Mouse (Mus musculus) MEL (cell line): ENCODE results near the gene Cd44. TPM values are rescaled to one million over a fixed set of nuclear protein-coding genes. Genes with fewer than 3 reads are reported as not detected.

Source experiments
- DNase-seq: peaks from one replicate; pipeline ENCODE4 v3.0.0; 2011; ENCODE audit warnings: low read depth, low spot score
- H3K27ac ChIP-seq: 2 replicates; pipeline ENCODE4 v1.5.1; 2012; ENCODE audit warnings: low read depth, mild to moderate bottlenecking, control low read depth, low read length, moderate library complexity; ENCODE audit not compliant: control insufficient read depth
- H3K27me3 ChIP-seq, 2 experiments: fragments of 150-350 bp in 1 of 2; sonication (generic) in 1 of 2; 2 replicates each; pipeline ENCODE4 v1.6.1; 2012; ENCODE audit warnings: low read length in 2 of 2, mild to moderate bottlenecking in 2 of 2, improper control_type of control experiment in 1 of 2, moderate library complexity in 1 of 2; ENCODE audit not compliant: insufficient read depth in 2 of 2, control insufficient read depth in 1 of 2
- H3K36me3 ChIP-seq, 2 experiments: 2 replicates each; pipeline ENCODE4 v1.6.1; 2012 to 2014; ENCODE audit warnings: low read length in 2 of 2, improper control_type of control experiment in 1 of 2, inconsistent platforms in 1 of 2, mild to moderate bottlenecking in 1 of 2; ENCODE audit not compliant: insufficient read depth in 2 of 2, control insufficient read depth in 1 of 2
- H3K4me1 ChIP-seq, 2 experiments: fragments of 150-350 bp in 1 of 2; sonication (generic) in 1 of 2; 2 replicates each; pipeline ENCODE4 v1.6.1; 2012; ENCODE audit warnings: low read length in 2 of 2, improper control_type of control experiment in 1 of 2, mild to moderate bottlenecking in 1 of 2; ENCODE audit not compliant: insufficient read depth in 2 of 2, control insufficient read depth in 1 of 2
- H3K4me3 ChIP-seq, 2 experiments: fragments of 150-350 bp in 1 of 2; sonication (generic) in 1 of 2; 2 replicates each; pipeline ENCODE4 v1.5.1; 2012; ENCODE audit warnings: low read depth in 2 of 2, low read length in 2 of 2, mild to moderate bottlenecking in 2 of 2, moderate library complexity in 2 of 2, control low read depth in 1 of 2, improper control_type of control experiment in 1 of 2; ENCODE audit not compliant: control insufficient read depth in 1 of 2, insufficient read depth in 1 of 2
- H3K79me2 ChIP-seq: 2 replicates; pipeline ENCODE4 v1.6.1; 2012; ENCODE audit warnings: mild to moderate bottlenecking, low read length, moderate library complexity; ENCODE audit not compliant: control insufficient read depth, poor library complexity, insufficient read depth
- H3K9ac ChIP-seq: 2 replicates; pipeline ENCODE4 v1.6.1; 2012; ENCODE audit warnings: low read depth, mild to moderate bottlenecking, control low read depth, low read length, moderate library complexity; ENCODE audit not compliant: control insufficient read depth, poor library complexity, severe bottlenecking
- H3K9me3 ChIP-seq: fragments of 150-350 bp; sonication (generic); replicated peaks from 2 replicates; pipeline ENCODE4 v1.6.1; 2012; ENCODE audit warnings: mild to moderate bottlenecking, low read length, improper control_type of control experiment, moderate library complexity; ENCODE audit not compliant: insufficient read depth
- BHLHE40 ChIP-seq: IDR thresholded peaks from 2 replicates; pipeline ENCODE4 v1.6.1; 2012; ENCODE audit warnings: low read depth, mild to moderate bottlenecking, inconsistent platforms, low read length, improper control_type of control experiment, borderline replicate concordance
- CHD1 ChIP-seq: IDR thresholded peaks from 2 replicates; pipeline ENCODE4 v1.6.1; 2012; ENCODE audit warnings: low read depth, mild to moderate bottlenecking, inconsistent platforms, low read length, improper control_type of control experiment
- ELF1 ChIP-seq: IDR thresholded peaks from 2 replicates; pipeline ENCODE4 v1.6.1; 2014; ENCODE audit warnings: low read depth, mild to moderate bottlenecking, inconsistent platforms, low read length, improper control_type of control experiment, moderate library complexity
- EP300 ChIP-seq, 2 experiments: IDR thresholded peaks; 2 replicates each; pipeline ENCODE4 v1.6.1; 2011; ENCODE audit warnings: improper control_type of control experiment in 2 of 2, low read length in 2 of 2, low read depth in 1 of 2, mild to moderate bottlenecking in 1 of 2
- ETS1 ChIP-seq: IDR thresholded peaks from 2 replicates; pipeline ENCODE4 v1.6.1; 2012; ENCODE audit warnings: low read depth, mild to moderate bottlenecking, inconsistent platforms, low read length, improper control_type of control experiment, moderate library complexity
- GATA1 ChIP-seq: IDR thresholded peaks from 2 replicates; pipeline ENCODE4 v1.6.1; 2011; ENCODE audit warnings: low read depth, low read length, improper control_type of control experiment
- HCFC1 ChIP-seq: IDR thresholded peaks from 2 replicates; pipeline ENCODE4 v1.6.1; 2012; ENCODE audit warnings: low read depth, mild to moderate bottlenecking, inconsistent platforms, low read length, improper control_type of control experiment, moderate library complexity
- JUND ChIP-seq: IDR thresholded peaks from 2 replicates; pipeline ENCODE4 v1.6.1; 2011; ENCODE audit warnings: low read depth, mild to moderate bottlenecking, improper control_type of control experiment, low read length
- MAFK ChIP-seq: IDR thresholded peaks from 2 replicates; pipeline ENCODE4 v1.6.1; 2011; ENCODE audit warnings: low read depth, mild to moderate bottlenecking, low read length, improper control_type of control experiment, borderline replicate concordance
- MYB ChIP-seq: IDR thresholded peaks from 2 replicates; pipeline ENCODE4 v1.6.1; 2011; ENCODE audit warnings: mild to moderate bottlenecking, low read depth, low read length, improper control_type of control experiment
- MYC ChIP-seq: IDR thresholded peaks from 2 replicates; pipeline ENCODE4 v1.6.1; 2011; ENCODE audit warnings: low read depth, mild to moderate bottlenecking, low read length, improper control_type of control experiment, moderate library complexity
- NELFE ChIP-seq: IDR thresholded peaks from 2 replicates; pipeline ENCODE4 v1.6.1; 2011; ENCODE audit warnings: low read depth, low read length, improper control_type of control experiment
- POLR2A ChIP-seq, 2 experiments: IDR thresholded peaks; 2 replicates each; pipeline ENCODE4 v1.6.1; 2011 to 2012; ENCODE audit warnings: low read length in 2 of 2, mild to moderate bottlenecking in 2 of 2, control low read depth in 1 of 2, improper control_type of control experiment in 1 of 2, low read depth in 1 of 2, moderate library complexity in 1 of 2; ENCODE audit not compliant: control insufficient read depth in 1 of 2, insufficient read depth in 1 of 2, poor library complexity in 1 of 2
- POLR2AphosphoS2 ChIP-seq: IDR thresholded peaks from 2 replicates; pipeline ENCODE4 v1.6.1; 2011; ENCODE audit warnings: low read length, improper control_type of control experiment
- POLR2AphosphoS5 ChIP-seq: IDR thresholded peaks from 2 replicates; pipeline ENCODE4 v1.6.1; 2012; ENCODE audit warnings: low read depth, borderline replicate concordance, mild to moderate bottlenecking, inconsistent platforms, low read length, moderate library complexity, mixed read lengths
- RAD21 ChIP-seq: IDR thresholded peaks from 2 replicates; pipeline ENCODE4 v1.6.1; 2011; ENCODE audit warnings: mild to moderate bottlenecking, low read depth, low read length, improper control_type of control experiment
- RCOR1 ChIP-seq: IDR thresholded peaks from 2 replicates; pipeline ENCODE4 v1.6.1; 2012; ENCODE audit warnings: low read depth, mild to moderate bottlenecking, inconsistent platforms, low read length, improper control_type of control experiment
- SMC3 ChIP-seq: IDR thresholded peaks from 2 replicates; pipeline ENCODE4 v1.6.1; 2011; ENCODE audit warnings: low read depth, low read length, improper control_type of control experiment
- UBTF ChIP-seq: IDR thresholded peaks from 2 replicates; pipeline ENCODE4 v1.6.1; 2012; ENCODE audit warnings: low read depth, mild to moderate bottlenecking, inconsistent platforms, low read length, improper control_type of control experiment, moderate library complexity, borderline replicate concordance; ENCODE audit not compliant: insufficient read depth
- USF1 ChIP-seq: IDR thresholded peaks from 2 replicates; pipeline ENCODE4 v1.6.1; 2014; ENCODE audit warnings: low read depth, mild to moderate bottlenecking, inconsistent platforms, low read length, improper control_type of control experiment, moderate library complexity
- USF2 ChIP-seq, 2 experiments: IDR thresholded peaks; 2 replicates each; pipeline ENCODE4 v1.6.1; 2011 to 2012; ENCODE audit warnings: improper control_type of control experiment in 2 of 2, low read length in 2 of 2, borderline replicate concordance in 1 of 2, inconsistent platforms in 1 of 2, low read depth in 1 of 2, mild to moderate bottlenecking in 1 of 2; ENCODE audit not compliant: insufficient read depth in 1 of 2
- ZC3H11A ChIP-seq: IDR thresholded peaks from 2 replicates; pipeline ENCODE4 v1.6.1; 2012; ENCODE audit warnings: low read depth, mild to moderate bottlenecking, inconsistent platforms, low read length, improper control_type of control experiment
- ZKSCAN1 ChIP-seq: IDR thresholded peaks from 2 replicates; pipeline ENCODE4 v1.6.1; 2012; ENCODE audit warnings: low read depth, mild to moderate bottlenecking, inconsistent platforms, low read length, improper control_type of control experiment, moderate library complexity
- ZMIZ1 ChIP-seq: IDR thresholded peaks from 2 replicates; pipeline ENCODE4 v1.6.1; 2012; ENCODE audit warnings: low read depth, mild to moderate bottlenecking, inconsistent platforms, low read length, improper control_type of control experiment, moderate library complexity
- polyA plus RNA-seq, 2 experiments: library from polyadenylated mRNA; stranded (reverse) in 1 of 2; unstranded in 1 of 2; fragments of >175 nt in 1 of 2; fragments of >200 nt in 1 of 2; gene quantifications; 2 replicates each; pipeline versions ENCODE4 v1.2.1 to v1.2.4; 2012; ENCODE audit warnings: low replicate concordance in 2 of 2, low read depth in 1 of 2; ENCODE audit not compliant: insufficient read length in 2 of 2, insufficient read depth in 1 of 2, missing spikeins in 1 of 2
- total RNA-seq: library from RNA; depleted of rRNA; stranded (reverse); fragments of 300-350 nt; gene quantifications from 2 replicates; pipeline ENCODE4 v1.2.3, GENCODE M21; 2012

Gene Cd44
- total and polyA plus RNA-seq, 3 experiments: 43.8 to 226 (median 53.9) TPM

GRCm38 (mm10) chr2:102864695-102865353 lies 36.6 kb downstream of the Cd44 start:
- H3K79me2 ChIP-seq: peaks cover 18% of the 10 kb centered on the region
- H3K27ac ChIP-seq: no peak overlapping the region
- peaks cover 26% of the 10 kb centered on the region in 2 experiments for H3K36me3 ChIP-seq
- no peak overlapping the region for H3K4me3 ChIP-seq
- no peaks in the 10 kb centered on the region for H3K9me3 ChIP-seq
- TF ChIP-seq EP300 (IDR thresholded peaks at IDR 0.05; ENCODE audit: low read depth in 1 of 2, low read length in 2 of 2) (peak in 1 of 2 experiments; percentile 12; a peak in 1 of 4 replicates), BHLHE40 (no peak)
- no peak overlapping the region for H3K9ac ChIP-seq
- no peak for DNase-seq
- H3K4me1 ChIP-seq: peaks cover 16 to 21% of the 10 kb centered on the region in 2 experiments
- no peaks in the 10 kb centered on the region for H3K27me3 ChIP-seq

- no peak overlapping the region for H3K4me3 ChIP-seq
- H3K27ac ChIP-seq: no peak overlapping the region
- no peak for DNase-seq
- peaks cover 24 to 29% of the 10 kb centered on the region in 2 experiments for H3K36me3 ChIP-seq
- TF ChIP-seq MYC (no peak), UBTF (no peak), ZC3H11A (no peak), ELF1 (no peak), POLR2A (IDR thresholded peaks at IDR 0.05; ENCODE audit: control insufficient read depth in 1 of 2, insufficient read depth in 1 of 2, low read depth in 1 of 2, low read length in 2 of 2, poor library complexity in 1 of 2) (no peak), MYB (no peak), CHD1 (no peak)
- H3K27me3 ChIP-seq: no peaks in the 10 kb centered on the region
- H3K4me1 ChIP-seq: peaks cover 16% of the 10 kb centered on the region in 2 experiments
- peaks cover 13% of the 10 kb centered on the region for H3K79me2 ChIP-seq
- no peak overlapping the region for H3K9ac ChIP-seq
- no peaks in the 10 kb centered on the region for H3K9me3 ChIP-seq
These were observed 37.4 kb downstream of the Cd44 start for GRCm38 (mm10) chr2:102864036-102864435.

GRCm38 (mm10) chr2:102863583-102863982 lies 37.9 kb downstream of the Cd44 start:
- Histone ChIP-seq H3K27ac (no peak overlapping the region), H3K36me3 (peaks cover 19 to 30% of the 10 kb centered on the region in 2 experiments), H3K79me2 (peaks cover 10% of the 10 kb centered on the region), H3K4me1 (peaks cover 13% of the 10 kb centered on the region in 2 experiments), H3K27me3 (no peaks in the 10 kb centered on the region), H3K9me3 (no peaks in the 10 kb centered on the region), H3K9ac (no peak overlapping the region), H3K4me3 (no peak overlapping the region)
- DNase-seq: no peak
- TF ChIP-seq RAD21 (no peak), NELFE (no peak), MAFK (no peak), GATA1 (no peak), ZC3H11A (no peak), USF2 (IDR thresholded peaks at IDR 0.05; ENCODE audit: borderline replicate concordance in 1 of 2, insufficient read depth in 1 of 2, low read depth in 1 of 2, low read length in 2 of 2) (no peak), JUND (no peak), RCOR1 (no peak), POLR2AphosphoS5 (no peak), POLR2AphosphoS2 (no peak), MYB (no peak), CHD1 (no peak), ZMIZ1 (no peak), ZKSCAN1 (no peak), SMC3 (no peak), USF1 (no peak), ETS1 (no peak), HCFC1 (no peak)
